Mouse (Mus musculus): ENCODE data around the gene Fam49a. TPM values are rescaled to one million over a fixed set of nuclear protein-coding genes. Genes with fewer than 3 reads are reported as not detected.
A peak's percentile ranks its signal among the peaks of the same experiment; 100 is the strongest.
"Not testable (repeated sequence)": the region's sequence is repeated elsewhere in the genome, so short reads cannot be mapped to it uniquely, and the experiment has no call there.

The Fam49a gene
- total and polyA plus RNA-seq, 2 experiments from 2014 or later: 55.5 to 67.1 TPM

- peak overlapping the region; percentile 41; the same call in 1 of the 2 replicates for H3K27ac ChIP-seq
- no peak overlapping the region; the same call in 1 of the 2 replicates for H3K9ac ChIP-seq (replicated peaks; ENCODE audit: low read length)
- DNase-seq (ENCODE audit: low spot score) (peak; percentile 53), ATAC-seq (no peak)
- H3K36me3 ChIP-seq (ENCODE audit: insufficient read depth, low read length): no peaks in the 10 kb centered on the region
- no peaks in the 10 kb centered on the region for H3K9me3 ChIP-seq (ENCODE audit: low read length)
- H3K4me3 ChIP-seq (ENCODE audit: low read length): no peak overlapping the region
- WGBS: 18% methylated on average over 6 of the region's 6 CpGs
- no peak overlapping the region for H3K4me2 ChIP-seq (ENCODE audit: low read depth, low read length)
- TF ChIP-seq CTCF (IDR thresholded peaks at IDR 0.05; ENCODE audit: low read depth): no peak
- H3K27me3 ChIP-seq (ENCODE audit: insufficient read depth, low read length): no peaks in the 10 kb centered on the region
- peaks cover 9% of the 10 kb centered on the region for H3K4me1 ChIP-seq (ENCODE audit: insufficient read depth, low read length)
Observed at GRCm38 (mm10) chr12:12316956-12317355, 55.0 kb downstream of the Fam49a start.

DNA sequence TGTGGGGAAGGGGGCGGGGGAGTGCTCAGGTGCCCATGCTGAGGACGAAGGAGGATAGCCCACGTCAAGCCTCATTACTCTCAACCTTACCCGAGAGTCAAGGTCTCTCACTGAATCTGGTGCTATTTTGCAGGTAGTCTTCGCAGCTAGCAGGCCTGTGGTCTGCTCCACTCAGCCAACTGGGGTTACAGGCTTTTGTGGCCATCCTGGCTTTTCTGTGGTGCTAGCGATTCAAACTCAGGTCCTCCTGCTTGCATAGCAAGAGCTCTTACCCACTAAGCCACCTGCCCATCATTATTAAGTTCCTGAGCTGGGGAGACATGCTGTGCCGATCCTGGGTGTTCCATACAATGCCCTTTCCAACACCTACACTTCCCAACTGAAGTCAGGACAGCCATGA, 55.7 kb downstream of the Fam49a start:
- Histone ChIP-seq H3K4me2 (ENCODE audit: low read depth, low read length) (no peak overlapping the region), H3K9ac (replicated peaks; ENCODE audit: low read length) (peak overlapping the region; percentile 14; the same call in 1 of the 2 replicates), H3K36me3 (ENCODE audit: insufficient read depth, low read length) (no peaks in the 10 kb centered on the region), H3K4me3 (ENCODE audit: low read length) (no peak overlapping the region), H3K27ac (peak overlapping the region; percentile 41; the same call in 1 of the 2 replicates), H3K27me3 (ENCODE audit: insufficient read depth, low read length) (no peaks in the 10 kb centered on the region), H3K4me1 (ENCODE audit: insufficient read depth, low read length) (peaks cover 9% of the 10 kb centered on the region), H3K9me3 (ENCODE audit: low read length) (no peaks in the 10 kb centered on the region)
- no peak for TF ChIP-seq CTCF (IDR thresholded peaks at IDR 0.05; ENCODE audit: low read depth)
- DNase-seq (ENCODE audit: low spot score): no peak
- WGBS: 68% methylated on average over 7 of the region's 7 CpGs
- ATAC-seq: no peak

DNA sequence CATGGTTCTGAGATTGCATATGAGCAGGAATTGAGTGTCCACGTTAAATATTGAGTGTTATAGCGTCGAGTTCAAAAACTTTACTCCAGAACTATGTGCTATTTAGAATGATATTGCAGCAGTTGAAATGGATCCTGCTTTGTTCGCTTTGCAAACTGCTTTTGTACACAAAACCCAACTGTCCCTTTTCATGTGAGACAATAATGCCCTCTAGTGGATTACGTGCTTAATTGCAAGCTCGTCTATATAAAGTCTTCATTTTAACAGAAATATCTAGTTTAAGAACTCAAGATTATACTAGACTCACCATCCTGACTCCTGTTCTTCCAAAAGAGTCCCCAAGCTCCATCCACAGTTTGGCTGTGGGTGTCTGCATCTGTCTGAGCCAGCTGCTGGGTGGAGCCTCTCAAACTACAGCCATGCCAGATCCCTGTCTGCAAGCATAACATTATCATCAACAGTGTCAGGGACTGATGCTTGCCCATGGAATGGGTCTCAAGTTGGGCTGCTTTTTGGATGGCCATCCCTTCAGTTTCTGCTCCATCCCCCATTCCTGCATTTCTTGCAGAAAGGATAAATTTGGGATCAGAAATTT, 56.3 kb downstream of the Fam49a start:
- Histone ChIP-seq H3K27ac (no peak overlapping the region), H3K4me3 (ENCODE audit: low read length) (no peak overlapping the region), H3K9ac (replicated peaks; ENCODE audit: low read length) (no peak overlapping the region), H3K9me3 (ENCODE audit: low read length) (no peaks in the 10 kb centered on the region), H3K27me3 (ENCODE audit: insufficient read depth, low read length) (no peaks in the 10 kb centered on the region), H3K36me3 (ENCODE audit: insufficient read depth, low read length) (no peaks in the 10 kb centered on the region), H3K4me1 (ENCODE audit: insufficient read depth, low read length) (peaks cover 9% of the 10 kb centered on the region), H3K4me2 (ENCODE audit: low read depth, low read length) (no peak overlapping the region)
- peak; percentile 86 for TF ChIP-seq CTCF (IDR thresholded peaks at IDR 0.05; ENCODE audit: low read depth)
- DNase-seq (ENCODE audit: low spot score) (peak; percentile 89), ATAC-seq (no peak)
- WGBS: 3% methylated on average over 6 of the region's 6 CpGs

DNA sequence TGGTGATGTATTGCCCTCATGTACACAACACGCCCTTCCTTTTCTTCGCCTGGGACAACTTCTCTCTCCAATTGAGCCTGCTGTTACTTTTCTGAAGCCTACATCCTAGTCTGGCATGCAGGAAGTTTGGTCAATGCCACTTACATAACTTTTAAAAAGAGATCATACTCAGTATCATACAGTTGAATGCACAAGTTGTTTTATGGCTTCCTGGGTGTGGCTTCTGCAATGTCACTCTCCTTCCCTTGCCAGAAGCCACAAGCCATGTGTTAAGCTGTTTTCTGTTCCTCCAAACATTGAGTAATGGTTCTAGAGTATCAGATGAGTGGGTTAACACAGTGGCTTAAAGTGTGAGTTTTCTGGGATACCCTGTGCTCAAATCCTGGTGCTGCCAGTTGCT, 58.8 kb downstream of the Fam49a start:
- no peak overlapping the region for H3K9ac ChIP-seq (replicated peaks; ENCODE audit: low read length)
- DNase-seq (ENCODE audit: low spot score) (no peak), ATAC-seq (no peak)
- 92% methylated on average over 2 of the region's 2 CpGs for WGBS
- H3K27me3 ChIP-seq (ENCODE audit: insufficient read depth, low read length): no peaks in the 10 kb centered on the region
- H3K4me3 ChIP-seq (ENCODE audit: low read length): no peak overlapping the region
- peaks cover 4% of the 10 kb centered on the region; the same call in 1 of the 2 replicates for H3K4me1 ChIP-seq (ENCODE audit: insufficient read depth, low read length)
- no peak overlapping the region for H3K27ac ChIP-seq
- no peaks in the 10 kb centered on the region for H3K9me3 ChIP-seq (ENCODE audit: low read length)
- no peaks in the 10 kb centered on the region for H3K36me3 ChIP-seq (ENCODE audit: insufficient read depth, low read length)
- no peak overlapping the region for H3K4me2 ChIP-seq (ENCODE audit: low read depth, low read length)
- no peak for TF ChIP-seq CTCF (IDR thresholded peaks at IDR 0.05; ENCODE audit: low read depth)

DNA sequence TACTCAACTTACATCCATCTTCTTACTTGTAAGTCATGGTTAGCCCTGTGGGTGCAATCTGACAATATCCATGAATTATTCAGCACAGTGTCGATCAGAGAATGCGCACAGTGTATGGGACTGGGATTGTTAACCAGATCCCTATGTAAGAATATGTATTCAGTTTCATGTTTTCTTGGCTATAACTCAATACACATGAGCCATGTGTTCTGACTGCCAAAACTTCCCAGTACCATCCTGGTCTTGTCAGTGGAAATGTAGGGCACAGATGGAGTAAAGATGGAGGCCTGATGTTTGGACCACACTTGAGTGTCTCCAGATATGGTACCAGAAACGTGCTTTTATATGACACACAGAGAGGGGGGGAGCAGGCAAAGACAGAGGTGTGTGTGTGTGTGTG, 59.2 kb downstream of the Fam49a start:
- DNase-seq (ENCODE audit: low spot score): no peak
- H3K9me3 ChIP-seq (ENCODE audit: low read length): no peaks in the 10 kb centered on the region
- no peaks in the 10 kb centered on the region for H3K36me3 ChIP-seq (ENCODE audit: insufficient read depth, low read length)
- H3K27ac ChIP-seq: no peak overlapping the region
- H3K4me1 ChIP-seq (ENCODE audit: insufficient read depth, low read length): peaks cover 4% of the 10 kb centered on the region; the same call in 1 of the 2 replicates
- H3K4me2 ChIP-seq (ENCODE audit: low read depth, low read length): no peak overlapping the region
- no peaks in the 10 kb centered on the region for H3K27me3 ChIP-seq (ENCODE audit: insufficient read depth, low read length)
- no peak for TF ChIP-seq CTCF (IDR thresholded peaks at IDR 0.05; ENCODE audit: low read depth)
- 76% methylated on average over 3 of the region's 3 CpGs for WGBS
- H3K9ac ChIP-seq (replicated peaks; ENCODE audit: low read length): no peak overlapping the region
- H3K4me3 ChIP-seq (ENCODE audit: low read length): no peak overlapping the region
- ATAC-seq: no peak

DNA sequence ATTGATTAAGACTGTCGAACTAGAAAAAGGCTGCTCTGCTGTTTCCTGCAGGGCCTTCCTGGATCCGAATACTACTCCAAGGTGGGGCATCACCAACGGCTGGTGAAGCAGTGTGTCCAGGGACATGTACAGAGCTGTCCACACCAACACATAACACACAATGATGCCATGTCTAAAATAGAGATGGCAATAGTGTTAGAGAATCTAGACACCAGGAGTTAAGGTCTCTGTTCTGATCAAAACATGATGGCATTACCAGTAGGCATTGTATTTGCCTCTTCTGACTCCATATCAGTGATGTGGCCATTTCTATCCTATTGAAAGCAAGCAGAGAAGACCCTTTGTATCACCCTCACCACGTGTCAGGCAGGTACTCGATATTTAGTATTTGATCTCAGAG, 61.1 kb downstream of the Fam49a start:
- H3K4me2 ChIP-seq (ENCODE audit: low read depth, low read length): no peak overlapping the region
- H3K4me1 ChIP-seq (ENCODE audit: insufficient read depth, low read length): no peaks in the 10 kb centered on the region
- WGBS: 72% methylated on average over 5 of the region's 5 CpGs
- no peak overlapping the region for H3K4me3 ChIP-seq (ENCODE audit: low read length)
- peak overlapping the region; percentile 91; the same call in 1 of the 2 replicates for H3K27ac ChIP-seq
- no peaks in the 10 kb centered on the region for H3K36me3 ChIP-seq (ENCODE audit: insufficient read depth, low read length)
- ATAC-seq (no peak), DNase-seq (ENCODE audit: low spot score) (no peak)
- H3K9me3 ChIP-seq (ENCODE audit: low read length): no peaks in the 10 kb centered on the region
- H3K27me3 ChIP-seq (ENCODE audit: insufficient read depth, low read length): no peaks in the 10 kb centered on the region
- no peak overlapping the region; the same call in 1 of the 2 replicates for H3K9ac ChIP-seq (replicated peaks; ENCODE audit: low read length)
- TF ChIP-seq CTCF (IDR thresholded peaks at IDR 0.05; ENCODE audit: low read depth): no peak

DNA sequence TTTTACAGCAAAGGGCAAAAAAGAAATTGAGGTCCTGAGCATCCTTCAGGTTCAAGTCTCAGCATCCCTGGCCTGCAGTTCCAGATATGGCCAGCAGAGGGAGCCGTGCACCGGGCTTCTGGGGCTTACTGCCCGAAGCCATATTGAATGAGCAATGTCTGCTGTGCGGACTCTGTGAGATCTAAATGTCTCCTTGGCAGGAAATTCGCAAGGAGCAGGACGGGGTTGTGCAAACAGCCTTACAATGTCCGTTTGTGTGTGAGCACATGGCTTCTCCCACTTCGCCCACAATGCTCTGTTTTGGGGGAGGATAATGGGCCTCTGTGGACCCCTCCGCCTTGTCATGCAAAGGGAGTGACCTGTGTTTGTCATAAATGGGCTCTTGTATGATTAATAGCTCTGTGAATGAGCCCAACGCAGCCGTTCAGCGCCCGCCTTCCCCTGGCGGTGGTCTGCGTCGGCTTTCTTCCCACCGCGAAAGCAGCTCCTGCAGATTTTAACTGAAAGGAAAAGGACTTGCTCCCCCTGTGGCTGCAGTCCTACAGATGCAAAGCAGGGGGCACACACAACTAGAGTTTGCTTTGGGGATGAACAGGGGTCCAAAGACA, 61.8 kb downstream of the Fam49a start:
- WGBS: 9% methylated on average over 18 of the region's 18 CpGs
- Histone ChIP-seq H3K4me1 (ENCODE audit: insufficient read depth, low read length) (no peaks in the 10 kb centered on the region), H3K9ac (replicated peaks; ENCODE audit: low read length) (peak overlapping the region; percentile 46), H3K27ac (peak overlapping the region; percentile 91), H3K4me2 (ENCODE audit: low read depth, low read length) (peak overlapping the region; percentile 59), H3K27me3 (ENCODE audit: insufficient read depth, low read length) (no peaks in the 10 kb centered on the region), H3K36me3 (ENCODE audit: insufficient read depth, low read length) (no peaks in the 10 kb centered on the region), H3K9me3 (ENCODE audit: low read length) (no peaks in the 10 kb centered on the region), H3K4me3 (ENCODE audit: low read length) (peak overlapping the region; percentile 27)
- DNase-seq (ENCODE audit: low spot score) (peak; percentile 94), ATAC-seq (peak; percentile 93)
- TF ChIP-seq CTCF (IDR thresholded peaks at IDR 0.05; ENCODE audit: low read depth): peak; percentile 98

DNA sequence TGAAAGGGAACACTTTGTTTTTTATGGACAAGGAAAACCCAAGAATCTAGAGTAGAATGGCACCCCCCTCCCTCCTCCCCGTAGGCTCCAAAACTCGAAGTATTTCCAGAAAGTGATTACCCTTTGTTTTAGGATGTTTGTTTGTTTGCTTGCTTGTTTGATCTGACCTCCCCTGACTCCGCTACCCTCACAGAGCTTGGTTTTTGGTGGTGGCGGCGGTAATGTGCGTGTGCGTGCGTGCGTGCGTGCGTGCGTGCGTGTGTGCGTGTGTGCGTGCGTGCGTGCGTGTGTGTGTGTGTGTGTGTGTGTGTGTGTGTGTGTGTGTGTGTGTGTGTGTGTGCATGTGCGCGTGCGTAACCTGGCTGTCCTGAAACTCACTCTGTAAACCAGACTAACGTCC, 62.3 kb downstream of the Fam49a start:
- not testable (repeated sequence) for H3K4me1 ChIP-seq (ENCODE audit: insufficient read depth, low read length); ATAC-seq; H3K9me3 ChIP-seq (ENCODE audit: low read length); H3K4me3 ChIP-seq (ENCODE audit: low read length); H3K36me3 ChIP-seq (ENCODE audit: insufficient read depth, low read length); DNase-seq (ENCODE audit: low spot score); H3K27me3 ChIP-seq (ENCODE audit: insufficient read depth, low read length)
- 90% methylated on average over 22 of the region's 22 CpGs for WGBS
- Histone ChIP-seq H3K27ac (peak overlapping the region; percentile 91), H3K9ac (replicated peaks; ENCODE audit: low read length) (peak overlapping the region; percentile 46; the same call in 1 of the 2 replicates), H3K4me2 (ENCODE audit: low read depth, low read length) (peak overlapping the region; percentile 59)
